Mouse (Mus musculus): Measurements from ENCODE around the gene Selenbp2.
"Not testable (repeated sequence)": the region's sequence is repeated elsewhere in the genome, so short reads cannot be mapped to it uniquely, and the experiment has no call there.

DNA sequence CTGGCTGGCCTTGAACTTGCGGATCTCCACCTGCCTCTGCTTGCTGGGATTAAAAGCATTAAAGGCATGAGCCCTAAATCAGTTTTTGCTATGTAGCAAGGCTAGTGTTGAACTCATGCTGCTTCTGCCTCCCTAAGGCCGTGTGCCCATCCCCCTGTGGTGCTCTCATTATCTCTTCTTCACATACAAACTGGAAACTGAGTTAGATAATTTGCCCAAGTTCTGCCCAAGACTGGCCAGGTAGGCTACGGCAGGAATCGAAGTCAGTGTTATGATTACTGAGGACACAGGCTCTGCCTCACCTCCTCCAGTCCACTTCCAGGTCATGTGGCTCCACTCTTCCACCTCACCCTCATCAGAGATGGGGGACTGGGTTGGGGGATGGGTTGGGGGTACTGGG lies 2.9 kb downstream of the Selenbp2 start:
- not testable (repeated sequence) for TF ChIP-seq GATA1 (IDR thresholded peaks at IDR 0.05; ENCODE audit: borderline replicate concordance, low read length); FLI1 (IDR thresholded peaks at IDR 0.05; ENCODE audit: low read length)

All from megakaryocyte, embryonic 14.5 days (primary cell).